Mouse (Mus musculus) induced T-regulatory cell, adult 2 months (primary cell): ENCODE measurements around the gene Gtf2ird2.
A peak's percentile ranks its signal among the peaks of the same experiment; 100 is the strongest.

ENCODE experiments used
- DNase-seq: peaks from one replicate; pipeline ENCODE4 v3.0.0-alpha.2; 2012; ENCODE audit warnings: low read depth

The Gtf2ird2 gene

DNA sequence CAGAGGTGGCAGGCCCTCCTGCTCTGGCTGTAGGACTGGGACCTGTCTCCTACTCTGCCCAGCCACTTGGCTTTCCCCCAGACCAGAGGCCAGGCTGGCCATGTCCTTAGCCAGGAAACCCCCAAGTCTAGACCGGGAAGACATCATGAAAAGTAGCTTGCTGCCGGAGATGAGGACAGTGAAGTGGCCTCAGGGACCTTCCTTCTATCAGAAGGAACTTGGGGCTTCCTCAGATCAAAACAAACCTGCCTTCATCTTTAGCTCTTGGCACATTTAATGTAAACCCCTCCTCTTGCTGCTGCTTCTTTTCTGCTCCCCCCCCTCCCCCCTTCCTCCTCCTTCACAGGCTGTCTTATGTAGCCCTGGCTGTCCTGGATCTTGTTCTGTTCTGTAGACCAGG lies 50.4 kb downstream of the Gtf2ird2 start:
- peak; percentile 56 for DNase-seq

DNA sequence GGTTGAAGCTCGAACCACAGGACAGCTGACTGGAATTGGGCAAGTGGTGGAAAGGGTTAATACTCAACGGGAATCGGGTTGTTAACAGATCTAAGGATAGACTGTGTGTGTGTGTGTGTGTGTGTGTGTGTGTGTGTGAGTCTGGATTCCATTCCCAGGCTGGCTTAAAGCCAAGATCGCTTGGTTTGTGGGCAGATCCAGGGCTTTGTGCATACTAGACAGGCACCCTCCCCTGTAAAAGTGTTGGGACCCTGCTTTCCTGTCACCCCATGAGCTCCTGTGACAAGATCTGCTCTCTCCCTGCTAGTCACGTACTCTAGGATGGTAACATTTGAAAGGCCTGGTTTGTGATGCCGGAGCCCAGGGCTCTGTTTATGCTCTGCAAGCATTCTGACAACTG lies 51.3 kb downstream of the Gtf2ird2 start:
- DNase-seq = peak; percentile 48

DNA sequence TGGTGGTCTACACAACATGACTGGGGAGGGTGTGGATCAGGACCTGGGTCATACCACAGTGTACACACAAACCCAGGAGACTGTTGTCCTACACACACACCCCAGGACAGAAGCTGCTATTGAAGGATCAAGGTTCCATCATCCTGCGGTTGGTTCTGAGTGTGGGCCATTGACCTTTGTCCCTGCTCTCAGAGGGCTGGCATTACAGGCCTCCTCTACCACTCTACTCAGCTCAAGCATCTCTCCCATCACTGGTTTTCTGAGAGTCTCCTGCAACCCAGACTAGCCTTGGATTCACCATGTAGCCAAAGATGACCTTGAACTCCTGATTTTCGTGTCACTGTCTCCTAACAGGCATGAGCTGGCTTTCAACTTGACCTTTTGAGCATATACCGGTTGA lies 52.4 kb downstream of the Gtf2ird2 start:
- no peak for DNase-seq

DNA sequence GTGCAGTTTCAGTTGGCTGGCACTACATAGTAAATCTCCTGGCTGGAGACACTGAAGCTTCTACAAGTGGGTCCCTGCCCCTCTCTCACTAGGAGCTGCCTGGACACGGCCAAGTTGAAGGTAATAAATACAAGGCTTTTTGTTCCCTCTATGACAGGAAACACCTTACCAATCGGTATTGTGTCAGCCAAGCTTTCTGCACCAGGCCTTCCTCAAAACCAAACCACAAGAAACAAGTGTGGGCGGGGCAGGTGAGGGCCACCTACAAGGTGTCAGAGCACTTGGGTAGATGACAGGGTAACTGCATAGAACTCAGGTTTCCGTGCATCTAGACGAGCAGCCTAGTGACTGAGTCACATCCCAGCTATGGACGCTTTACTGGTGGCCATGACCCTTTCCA lies 53.0 kb downstream of the Gtf2ird2 start:
- DNase-seq = peak; percentile 92

- no peak for DNase-seq
These were observed 53.7 kb downstream of the Gtf2ird2 start for GRCm38 (mm10) chr5:134237508-134237907.

- no peak for DNase-seq
These were observed 54.3 kb downstream of the Gtf2ird2 start for GRCm38 (mm10) chr5:134237936-134238760.

DNA sequence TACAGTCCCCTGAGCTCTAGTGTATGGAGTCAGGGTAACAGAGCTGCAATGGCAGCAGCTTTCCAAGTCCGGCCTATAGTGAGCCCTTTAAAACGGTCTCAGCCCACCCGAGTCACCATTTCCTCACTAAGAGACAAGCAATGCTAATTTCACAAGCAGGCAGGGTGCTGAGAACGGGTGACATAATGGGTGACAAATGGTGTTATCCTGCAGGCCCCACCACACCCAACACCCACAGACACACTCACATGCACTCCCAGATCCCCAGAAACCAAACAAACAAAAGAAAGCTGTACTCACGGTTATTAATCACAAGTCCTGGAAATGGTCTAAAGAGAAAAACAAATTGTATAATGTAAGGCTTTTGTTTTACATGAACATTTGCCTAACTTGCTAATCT lies 58.0 kb downstream of the Gtf2ird2 start:
- no peak for DNase-seq

- peak; percentile 62 for DNase-seq
These were observed 60.0 kb downstream of the Gtf2ird2 start for GRCm38 (mm10) chr5:134243661-134244436.

- no peak for DNase-seq
These were observed 61.1 kb downstream of the Gtf2ird2 start for GRCm38 (mm10) chr5:134244890-134245289.

GRCm38 (mm10) chr5:134246146-134246545 lies 62.3 kb downstream of the Gtf2ird2 start:
- DNase-seq = no peak

DNA sequence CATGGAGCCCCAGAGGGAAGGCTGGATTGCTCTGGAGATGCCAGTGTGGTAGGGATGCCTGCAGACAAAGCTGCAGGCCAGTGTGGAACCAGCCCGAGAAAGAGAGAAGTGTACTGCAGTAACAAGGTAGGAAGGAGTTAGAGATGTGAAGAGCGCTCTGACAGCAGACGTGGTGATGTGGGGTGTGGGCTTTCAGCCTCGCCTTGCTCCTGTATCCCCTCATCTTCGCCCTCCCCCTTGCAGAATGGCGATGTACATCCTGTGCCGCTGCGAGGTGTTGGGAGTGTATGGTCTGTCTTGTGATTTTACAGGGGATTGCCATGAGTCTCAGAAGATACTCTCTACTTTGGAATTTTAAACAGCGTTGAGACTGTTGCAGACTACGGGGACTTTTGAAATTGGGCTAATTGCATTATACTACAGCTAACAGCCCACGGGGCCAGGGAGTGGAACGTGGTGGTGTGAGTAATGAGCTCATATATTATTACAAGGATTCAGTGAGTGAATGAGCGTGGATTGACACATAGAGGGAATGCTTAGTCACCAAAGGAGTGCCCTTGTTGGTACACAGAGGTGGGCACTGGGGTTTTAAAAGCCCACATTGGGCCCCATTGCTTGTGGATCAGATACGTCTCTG lies 64.9 kb downstream of the Gtf2ird2 start:
- no peak for DNase-seq

- DNase-seq = no peak
These were observed 65.4 kb downstream of the Gtf2ird2 start for GRCm38 (mm10) chr5:134249245-134249649.

DNA sequence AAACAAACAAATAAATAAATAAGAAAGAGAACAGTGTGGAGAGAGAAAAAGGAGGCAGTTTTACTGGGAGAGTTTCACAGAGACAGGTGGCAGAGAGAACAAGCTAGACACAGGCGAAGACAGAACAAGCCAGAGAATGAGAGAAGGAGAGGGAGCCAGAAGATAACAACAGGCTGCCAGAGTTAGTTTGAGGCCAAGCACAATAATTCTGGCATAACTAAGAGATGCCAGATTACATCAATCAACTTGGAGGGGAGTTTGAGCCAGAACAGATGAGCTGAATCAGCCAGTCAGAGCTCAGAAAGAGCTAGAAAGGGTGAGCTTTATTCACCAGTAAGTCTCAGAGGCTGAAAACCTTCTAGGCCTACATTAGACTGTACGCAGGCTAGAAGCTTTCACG lies 66.8 kb downstream of the Gtf2ird2 start:
- no peak for DNase-seq

- no peak for DNase-seq
These were observed 67.3 kb downstream of the Gtf2ird2 start for GRCm38 (mm10) chr5:134251083-134251482.

DNA sequence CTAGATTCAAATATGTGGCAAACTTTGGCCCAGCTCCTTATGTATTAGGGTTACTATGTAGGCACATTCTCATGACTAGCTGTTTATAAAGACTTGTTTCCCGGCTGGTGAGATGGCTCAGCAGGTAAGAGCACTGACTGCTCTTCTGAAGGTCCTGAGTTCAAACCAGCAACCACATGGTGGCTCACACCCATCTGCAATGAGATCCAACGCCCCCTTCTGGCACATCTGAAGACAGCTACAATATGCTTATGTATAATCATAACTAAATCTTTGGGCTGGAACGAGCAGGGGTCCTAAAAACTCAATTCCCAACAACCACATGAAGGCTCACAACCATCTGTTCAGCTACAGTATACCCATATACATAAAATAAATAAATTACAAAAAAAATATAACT lies 70.0 kb downstream of the Gtf2ird2 start:
- DNase-seq = peak; percentile 69

DNA sequence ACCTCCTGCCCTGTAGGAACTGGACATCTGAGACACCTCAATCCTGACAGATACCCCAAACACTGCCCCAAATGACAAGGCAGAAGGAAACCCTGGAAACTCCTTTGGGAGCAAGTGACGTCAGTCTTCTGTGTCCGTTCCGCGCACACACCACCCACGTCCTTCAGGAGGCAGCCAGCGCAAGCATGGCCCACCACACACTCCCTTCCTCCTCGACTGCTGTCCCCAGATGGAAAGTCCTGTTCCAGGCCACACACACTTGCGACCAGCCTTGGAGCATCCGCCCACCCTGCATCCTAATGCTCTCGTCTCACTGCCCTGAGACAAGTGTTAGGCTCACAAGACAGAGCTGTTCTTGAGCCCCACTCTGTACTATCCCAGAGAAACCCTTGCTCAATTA lies 71.5 kb downstream of the Gtf2ird2 start:
- no peak for DNase-seq

GRCm38 (mm10) chr5:134257349-134258031 lies 73.7 kb downstream of the Gtf2ird2 start:
- peak; percentile 24 for DNase-seq

DNA sequence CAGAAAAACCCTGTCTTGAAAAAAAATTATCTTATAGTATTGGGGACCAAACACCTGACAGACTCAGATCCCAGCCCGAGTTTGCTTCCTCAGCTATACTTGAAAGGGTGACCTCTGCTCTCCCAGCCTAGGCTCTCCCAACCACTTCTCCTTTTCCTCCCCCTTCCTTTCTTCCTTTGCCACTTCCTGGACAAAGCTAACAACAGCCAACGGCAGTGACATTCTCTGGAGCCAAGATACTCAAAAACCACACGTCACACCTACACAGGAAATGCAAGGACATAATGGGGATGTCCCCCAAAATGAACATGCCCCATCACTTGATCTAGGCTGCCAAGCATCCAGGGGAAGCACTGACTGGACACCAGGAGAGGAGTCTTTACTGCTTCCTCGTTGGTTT lies 74.6 kb downstream of the Gtf2ird2 start:
- peak; percentile 44 for DNase-seq

DNA sequence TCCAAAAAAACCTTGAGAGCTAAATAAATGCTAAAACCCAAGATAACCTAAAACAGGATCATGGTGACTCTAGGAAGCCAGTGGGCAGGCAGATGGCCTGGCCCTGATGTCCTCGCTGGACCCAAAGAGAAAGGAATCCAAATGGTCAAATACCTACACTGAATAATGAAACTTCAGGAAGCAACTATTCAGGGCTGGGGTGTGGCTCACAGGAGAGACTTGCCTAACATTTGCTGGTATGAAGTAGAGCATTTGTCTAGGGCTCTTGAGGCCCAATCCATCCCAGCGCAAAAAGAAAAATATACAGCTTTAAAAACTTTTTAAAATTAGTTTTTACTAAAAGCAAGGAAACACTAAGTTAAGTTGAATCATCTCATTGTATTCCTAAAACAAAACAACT lies 75.1 kb downstream of the Gtf2ird2 start:
- DNase-seq = no peak

DNA sequence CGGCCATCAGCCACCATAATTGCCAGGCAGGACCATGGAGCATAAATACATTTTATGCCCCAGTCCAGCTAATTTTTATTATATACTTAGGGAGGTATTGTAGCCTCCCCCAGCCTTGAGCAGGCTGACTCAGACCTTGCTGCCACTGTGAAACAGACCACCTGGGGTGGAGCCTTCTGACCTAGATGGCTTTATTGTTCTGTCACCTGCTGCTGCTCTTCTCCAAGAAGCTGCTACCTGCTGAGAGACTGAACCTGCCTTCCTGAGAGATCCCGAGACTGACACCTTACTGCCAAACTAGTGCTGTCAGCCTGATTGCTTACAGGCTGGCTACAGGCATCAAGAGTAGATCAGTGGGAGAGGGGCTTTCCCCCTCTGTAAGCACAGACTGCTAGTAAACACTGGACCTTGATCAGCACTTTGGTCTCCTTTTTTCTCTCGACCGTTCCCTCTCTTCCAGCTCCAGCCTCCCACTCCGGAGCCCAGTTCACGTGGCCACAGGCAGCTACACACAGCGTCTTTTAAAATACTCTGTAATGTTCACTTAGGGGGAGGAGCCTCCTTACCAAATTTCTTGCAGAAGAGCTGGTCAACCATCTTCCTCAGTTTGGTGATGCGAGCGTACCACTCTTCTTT lies 76.3 kb downstream of the Gtf2ird2 start:
- DNase-seq = no peak

DNA sequence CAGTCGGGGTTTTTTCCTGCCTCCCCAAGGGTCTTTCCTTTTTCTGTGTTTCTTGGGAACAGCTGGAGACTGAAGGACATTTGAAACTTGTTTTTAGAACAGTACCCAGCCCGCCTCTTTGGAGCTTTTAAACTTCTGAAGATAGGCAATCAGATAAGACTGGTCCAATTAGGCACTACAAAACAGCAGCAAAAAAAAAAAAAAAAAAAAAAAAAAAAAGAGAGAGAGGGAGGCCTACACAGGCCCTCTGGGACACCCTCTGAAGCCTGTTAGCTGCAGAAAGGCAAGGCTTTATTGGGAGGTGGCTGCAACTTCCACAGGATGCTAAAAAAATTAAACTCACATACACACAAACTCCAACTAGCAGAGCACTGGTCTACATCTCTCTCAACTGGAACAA lies 82.1 kb downstream of the Gtf2ird2 start:
- no peak for DNase-seq

- peak; percentile 98 for DNase-seq
These were observed 82.6 kb downstream of the Gtf2ird2 start for GRCm38 (mm10) chr5:134266404-134266803.
